Mouse (Mus musculus): Measurements from ENCODE around the gene Rims1.

The Rims1 gene

DNA sequence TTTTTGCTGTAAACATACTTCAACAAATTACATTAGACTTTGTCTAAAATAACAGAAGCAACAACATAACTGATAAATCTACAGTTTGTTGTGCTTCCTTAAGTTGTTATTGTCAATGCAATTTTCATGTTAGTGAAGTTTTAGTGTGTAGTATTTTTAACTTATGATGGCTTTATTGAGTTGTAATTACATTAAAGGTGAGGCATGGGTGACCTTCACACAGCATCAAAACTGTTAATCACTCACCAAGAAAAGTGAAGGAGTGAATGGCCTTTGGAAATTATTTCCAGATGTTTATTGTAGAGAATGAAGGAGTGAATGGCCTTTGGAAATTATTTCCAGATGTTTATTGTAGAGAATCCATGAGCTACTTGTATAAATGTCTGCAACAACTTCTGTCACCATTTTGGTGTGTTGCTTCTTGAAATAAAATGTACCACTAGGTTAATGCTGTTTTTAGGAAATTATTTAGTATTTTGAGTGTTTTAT, 556.9 kb downstream of the Rims1 start:
- no peak for DNase-seq (ENCODE audit: low spot score)

- no peak for DNase-seq (ENCODE audit: low spot score)
These were observed 560.0 kb downstream of the Rims1 start for GRCm38 (mm10) chr1:22245748-22246147.

Measured in lung, postnatal 25 days (tissue).